Mouse (Mus musculus): ENCODE measurements at regions not wholly inside any gene's neighbourhood (a gene's known extent, or its start where the extent isn't known, plus 50 kb on each side); places are given as distances from the start of the nearest gene placed in this dataset.
A peak's percentile ranks its signal among the peaks of the same experiment; 100 is the strongest.

DNA sequence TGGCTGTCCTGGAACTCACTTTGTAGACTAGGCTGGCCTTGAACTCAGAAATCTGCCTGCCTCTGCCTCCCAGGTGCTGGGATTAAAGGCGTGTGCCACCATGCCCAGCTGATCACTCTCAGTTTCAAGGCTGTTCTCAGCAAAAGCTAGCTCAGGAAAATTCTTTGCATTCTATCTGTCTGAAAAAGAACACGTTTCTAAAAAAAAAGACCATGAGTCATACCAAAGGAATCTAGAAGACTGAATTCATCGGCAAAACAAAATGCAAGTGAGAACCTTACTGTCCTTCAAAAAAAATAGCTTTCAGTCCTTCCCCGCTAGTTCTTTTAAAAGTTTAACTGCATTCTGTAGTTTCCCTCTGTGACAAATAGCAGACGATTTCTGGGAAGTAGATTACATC lies 596.3 kb upstream of the Syt1 start:
- DNase-seq (ENCODE audit: inconsistent ontology term): peak; percentile 39

- no peak for DNase-seq (ENCODE audit: inconsistent ontology term)
Measured at GRCm38 (mm10) chr10:109603241-109603640, 592.5 kb upstream of the Syt1 start.

GRCm38 (mm10) chr10:109598604-109599003 lies 587.8 kb upstream of the Syt1 start:
- DNase-seq (ENCODE audit: inconsistent ontology term): no peak

GRCm38 (mm10) chr10:109573200-109573599 lies 562.4 kb upstream of the Syt1 start:
- DNase-seq (ENCODE audit: inconsistent ontology term): no peak

DNA sequence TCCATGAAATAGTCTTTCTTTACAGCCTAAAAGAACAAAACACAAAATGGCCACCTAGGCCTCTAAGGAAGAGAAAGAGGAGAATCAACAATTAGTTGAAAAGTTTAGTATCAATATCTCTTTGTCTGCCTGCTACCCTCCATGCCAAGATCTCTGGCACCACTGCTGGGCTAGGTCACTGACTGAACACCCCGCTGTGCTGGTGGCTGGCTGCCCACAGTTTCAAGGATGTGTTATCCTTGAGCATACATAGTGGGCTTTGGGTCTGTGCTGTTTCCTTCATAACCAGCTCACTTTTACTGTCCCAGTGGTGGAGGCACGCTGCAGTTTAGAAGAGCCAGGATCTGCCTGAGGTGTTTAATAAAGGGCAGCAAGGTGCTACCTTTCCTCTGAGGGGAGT lies 559.0 kb upstream of the Syt1 start:
- DNase-seq (ENCODE audit: inconsistent ontology term): peak; percentile 60

DNA sequence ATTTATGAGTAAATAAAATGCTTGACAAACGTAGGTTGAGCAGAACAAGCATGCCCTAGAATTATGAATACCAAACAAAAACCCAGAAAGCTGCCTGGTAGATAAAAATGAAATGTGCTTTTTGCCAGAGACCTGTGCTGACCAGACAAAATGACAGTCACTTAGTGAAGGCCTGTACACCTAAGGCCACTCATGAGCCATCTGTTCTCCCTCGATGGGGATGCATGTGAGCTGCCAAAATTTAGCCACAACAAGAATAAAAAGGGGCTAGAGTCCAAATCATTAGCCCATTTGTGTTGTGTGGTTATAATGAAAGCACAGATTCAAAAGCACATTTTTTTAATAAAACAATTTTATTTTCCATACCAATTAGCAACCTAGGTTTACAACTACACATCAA lies 555.9 kb upstream of the Syt1 start:
- DNase-seq (ENCODE audit: inconsistent ontology term): peak; percentile 43

DNA sequence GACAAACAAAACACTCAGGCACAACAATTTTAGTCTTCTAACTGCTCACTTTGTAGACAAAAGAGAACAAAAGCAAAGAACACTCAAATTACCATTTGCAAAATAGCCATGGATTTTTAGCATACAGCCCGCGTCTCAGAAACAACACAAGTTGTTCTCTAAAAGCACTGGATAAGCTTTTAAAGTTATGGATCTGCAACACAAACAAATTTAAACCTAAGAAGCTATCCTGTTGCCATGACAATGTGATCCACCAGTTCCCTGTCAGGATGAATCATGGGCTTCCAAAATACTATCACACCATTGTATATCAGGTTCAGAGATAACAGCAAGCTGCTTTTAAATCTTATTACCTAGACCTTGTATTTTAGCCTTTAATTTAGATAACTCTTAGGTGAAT lies 550.9 kb upstream of the Syt1 start:
- no peak for DNase-seq (ENCODE audit: inconsistent ontology term)

GRCm38 (mm10) chr10:109561094-109561493 lies 550.3 kb upstream of the Syt1 start:
- no peak for DNase-seq (ENCODE audit: inconsistent ontology term)

- no peak for DNase-seq (ENCODE audit: inconsistent ontology term)
Measured at GRCm38 (mm10) chr10:109543301-109543700, 532.5 kb upstream of the Syt1 start.

DNA sequence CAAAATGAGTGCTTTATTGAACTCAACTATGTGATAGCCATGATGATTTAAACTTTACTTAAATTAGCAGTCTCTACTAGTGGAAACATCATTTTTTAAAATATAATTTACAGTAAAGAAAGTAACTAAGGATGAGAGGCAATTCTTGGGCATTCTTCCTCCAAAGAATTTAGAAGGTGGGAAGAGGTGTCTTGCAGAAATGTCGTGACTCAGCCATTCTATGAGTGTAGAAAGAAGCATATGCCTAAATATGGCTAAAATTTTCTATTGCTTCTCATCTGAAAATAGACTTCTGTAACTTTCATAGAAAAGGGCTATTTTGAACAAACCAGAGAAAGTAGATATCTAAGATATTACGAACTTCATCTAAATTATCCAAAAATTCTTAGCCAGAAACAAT lies 529.4 kb upstream of the Syt1 start:
- no peak for DNase-seq (ENCODE audit: inconsistent ontology term)

GRCm38 (mm10) chr10:109528096-109528495 lies 517.3 kb upstream of the Syt1 start:
- no peak for DNase-seq (ENCODE audit: inconsistent ontology term)

DNA sequence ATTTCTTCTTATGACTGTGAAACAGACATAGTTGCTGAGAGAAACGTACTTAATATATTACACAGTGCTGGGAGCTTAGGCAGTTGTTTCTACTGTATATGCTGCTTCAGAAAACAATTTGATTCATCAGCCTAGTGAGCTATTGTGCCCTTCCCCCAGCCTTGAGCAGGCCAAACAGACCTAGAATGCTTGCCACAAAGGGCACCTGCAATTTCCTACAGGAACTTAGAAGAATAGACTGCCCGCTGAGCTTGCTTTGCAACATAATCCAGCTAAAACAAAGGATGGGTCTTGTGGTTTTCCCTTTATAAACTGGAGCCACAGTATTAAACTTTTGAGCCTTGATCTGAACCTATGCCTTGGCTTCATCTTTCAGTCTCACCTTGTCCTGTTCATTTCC lies 510.9 kb upstream of the Syt1 start:
- no peak for DNase-seq (ENCODE audit: inconsistent ontology term)

- no peak for DNase-seq (ENCODE audit: inconsistent ontology term)
Measured at GRCm38 (mm10) chr10:109517664-109518063, 506.9 kb upstream of the Syt1 start.

- DNase-seq (ENCODE audit: inconsistent ontology term): no peak
Measured at GRCm38 (mm10) chr10:109515225-109515624, 504.4 kb upstream of the Syt1 start.

DNA sequence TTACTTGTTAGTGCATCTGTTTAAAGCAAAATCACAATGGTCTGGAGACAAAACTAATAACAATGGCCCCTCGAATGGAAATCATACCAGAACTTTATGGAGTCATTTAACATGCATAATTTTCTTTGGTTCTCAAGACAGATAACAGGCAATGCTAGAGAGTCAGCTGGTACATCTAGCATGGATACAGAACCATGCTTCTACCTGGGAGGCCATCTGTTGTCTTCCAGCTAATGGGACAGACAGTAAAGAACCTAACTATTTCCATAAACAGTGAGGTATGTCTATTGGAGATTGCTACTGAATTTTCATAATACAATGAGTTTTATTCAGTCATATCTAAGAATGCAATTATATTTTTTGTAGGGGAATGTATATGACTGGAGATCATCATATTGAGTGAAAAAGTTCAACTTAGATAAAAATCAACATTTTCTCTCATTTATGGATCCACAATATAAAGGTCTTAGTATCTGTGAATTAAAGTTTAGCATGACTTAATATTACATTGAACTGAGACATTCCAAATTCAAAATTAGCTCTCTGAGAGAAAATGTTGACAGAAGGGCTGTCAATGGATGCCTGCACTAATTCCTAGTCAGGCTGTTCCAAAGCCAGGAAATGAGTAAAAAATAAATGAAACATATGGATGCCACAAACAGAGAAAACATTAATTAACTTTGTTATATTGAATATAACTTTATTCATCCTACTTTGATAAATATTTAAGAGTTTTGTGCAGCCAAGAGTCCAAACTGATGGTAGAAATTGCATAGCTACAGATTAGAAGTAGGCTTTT lies 500.3 kb upstream of the Syt1 start:
- no peak for DNase-seq (ENCODE audit: inconsistent ontology term)

DNA sequence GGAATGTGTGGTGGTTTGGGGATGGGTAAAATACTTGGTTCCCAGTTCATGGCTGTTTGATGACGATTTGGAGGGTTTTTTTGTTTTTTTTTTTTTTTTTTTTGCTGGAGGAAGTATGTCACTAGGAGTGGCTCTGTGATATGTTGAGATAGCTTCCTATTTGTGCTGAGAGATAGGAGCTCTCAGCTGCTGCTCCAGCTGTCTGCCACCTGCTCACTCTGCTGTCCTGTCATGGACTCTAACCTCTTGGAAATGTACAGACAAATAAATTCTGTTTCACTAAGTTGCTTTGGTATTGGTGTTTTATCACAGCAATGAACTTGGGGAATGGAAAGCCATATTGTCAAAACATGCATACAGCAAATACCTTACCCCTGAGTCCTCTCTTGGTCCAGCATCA lies 497.8 kb upstream of the Syt1 start:
- no peak for DNase-seq (ENCODE audit: inconsistent ontology term)

DNA sequence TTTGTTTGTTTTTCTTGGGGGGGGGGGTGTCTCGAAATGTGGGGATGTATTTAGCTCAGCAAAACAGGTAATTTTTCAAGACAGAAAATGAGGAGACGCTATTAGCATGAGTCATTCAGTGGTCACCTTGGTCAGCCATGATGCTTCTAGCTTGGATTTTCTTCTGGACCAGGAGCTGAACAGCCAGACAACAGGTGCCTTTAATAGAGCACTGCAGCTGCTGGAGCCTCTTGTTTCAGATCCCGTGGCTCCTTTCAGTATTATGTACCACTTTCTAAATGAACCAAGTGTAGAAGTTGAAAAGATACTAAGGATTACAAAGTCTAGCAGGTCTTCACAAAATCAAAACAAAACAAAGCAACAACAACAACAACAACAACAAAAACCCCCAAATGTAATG lies 496.4 kb upstream of the Syt1 start:
- DNase-seq (ENCODE audit: inconsistent ontology term): no peak

- no peak for DNase-seq (ENCODE audit: inconsistent ontology term)
Measured at GRCm38 (mm10) chr10:109504683-109505082, 493.9 kb upstream of the Syt1 start.

DNA sequence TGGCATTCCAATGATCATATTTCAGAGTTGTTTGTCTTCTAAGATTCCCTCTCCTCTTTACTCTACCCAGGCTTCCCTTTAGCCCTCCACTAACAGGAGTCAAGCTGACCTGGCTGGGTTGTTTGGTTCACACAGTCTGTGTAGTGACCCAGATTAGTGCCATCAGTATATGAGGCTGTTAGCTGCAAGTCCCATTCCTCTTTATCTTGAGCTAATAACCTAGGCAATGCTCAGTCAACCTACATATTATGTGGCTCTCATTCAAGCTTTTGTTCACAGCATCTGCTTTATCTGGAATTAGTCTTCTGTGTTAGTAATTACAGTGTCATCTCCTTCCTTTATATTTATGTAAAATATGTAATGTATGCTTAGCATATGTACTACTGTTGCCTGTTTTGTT lies 490.1 kb upstream of the Syt1 start:
- no peak for DNase-seq (ENCODE audit: inconsistent ontology term)

DNA sequence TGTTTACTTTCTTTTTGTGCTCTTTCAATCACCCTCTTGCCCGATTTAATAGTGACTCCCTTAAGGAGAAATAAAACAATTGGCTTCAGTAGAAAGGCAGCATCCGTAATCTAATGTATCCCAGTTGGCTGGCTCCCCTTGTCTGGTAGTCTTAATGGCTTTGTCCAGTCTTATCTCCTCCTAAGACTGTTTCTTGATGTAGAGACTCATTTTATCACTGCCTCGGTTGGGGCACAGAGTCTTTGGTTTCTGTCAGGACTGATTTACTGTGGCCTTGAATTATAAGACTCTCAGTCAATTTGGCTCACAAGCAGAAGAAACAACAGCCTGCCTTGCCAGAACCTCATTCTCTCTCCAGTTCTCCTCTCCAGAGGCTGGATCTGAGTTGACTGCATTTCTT lies 487.5 kb upstream of the Syt1 start:
- DNase-seq (ENCODE audit: inconsistent ontology term): no peak

DNA sequence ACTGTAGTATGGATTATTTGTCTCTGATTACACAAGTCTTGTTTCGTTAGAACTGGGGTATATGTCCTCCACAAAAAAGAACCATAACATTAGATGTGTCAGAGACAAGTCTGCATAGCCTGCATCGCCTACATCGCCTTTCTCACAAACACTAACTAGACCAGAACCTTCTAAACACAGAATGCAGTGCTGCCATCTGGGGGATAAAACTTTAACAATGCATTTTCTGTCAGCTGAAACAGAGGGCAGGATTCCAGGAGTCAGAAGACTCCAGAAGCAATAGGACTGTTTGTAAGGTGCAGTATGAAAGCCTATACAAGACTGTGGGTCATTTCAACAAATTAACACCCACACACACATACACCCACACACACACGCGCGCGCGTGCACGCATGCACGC lies 485.4 kb upstream of the Syt1 start:
- DNase-seq (ENCODE audit: inconsistent ontology term): peak; percentile 31

DNA sequence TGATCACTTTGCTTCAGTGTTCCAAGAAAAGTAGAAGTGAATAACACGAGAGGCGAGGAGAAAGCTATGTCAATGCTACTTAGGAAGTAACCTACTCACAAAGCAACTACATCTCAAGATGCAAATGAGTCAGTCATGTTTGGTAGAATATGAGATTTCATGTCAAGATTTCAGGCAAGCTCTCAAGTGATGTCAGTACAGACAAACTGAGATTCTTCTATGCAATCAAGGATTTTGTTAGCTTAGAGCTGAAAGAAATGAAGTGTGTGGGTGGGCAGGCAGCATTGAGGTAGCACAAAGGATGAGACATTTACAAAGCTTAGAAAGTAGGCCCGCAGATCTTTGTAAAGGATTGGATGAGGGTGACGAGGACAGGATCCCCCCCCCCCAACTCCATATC lies 480.0 kb upstream of the Syt1 start:
- DNase-seq (ENCODE audit: inconsistent ontology term): no peak

GRCm38 (mm10) chr10:109488000-109488399 lies 477.2 kb upstream of the Syt1 start:
- no peak for DNase-seq (ENCODE audit: inconsistent ontology term)

Measured in Muller cell, postnatal 12 days (primary cell).